Mouse (Mus musculus): ENCODE results near the gene Jak2.

DNA sequence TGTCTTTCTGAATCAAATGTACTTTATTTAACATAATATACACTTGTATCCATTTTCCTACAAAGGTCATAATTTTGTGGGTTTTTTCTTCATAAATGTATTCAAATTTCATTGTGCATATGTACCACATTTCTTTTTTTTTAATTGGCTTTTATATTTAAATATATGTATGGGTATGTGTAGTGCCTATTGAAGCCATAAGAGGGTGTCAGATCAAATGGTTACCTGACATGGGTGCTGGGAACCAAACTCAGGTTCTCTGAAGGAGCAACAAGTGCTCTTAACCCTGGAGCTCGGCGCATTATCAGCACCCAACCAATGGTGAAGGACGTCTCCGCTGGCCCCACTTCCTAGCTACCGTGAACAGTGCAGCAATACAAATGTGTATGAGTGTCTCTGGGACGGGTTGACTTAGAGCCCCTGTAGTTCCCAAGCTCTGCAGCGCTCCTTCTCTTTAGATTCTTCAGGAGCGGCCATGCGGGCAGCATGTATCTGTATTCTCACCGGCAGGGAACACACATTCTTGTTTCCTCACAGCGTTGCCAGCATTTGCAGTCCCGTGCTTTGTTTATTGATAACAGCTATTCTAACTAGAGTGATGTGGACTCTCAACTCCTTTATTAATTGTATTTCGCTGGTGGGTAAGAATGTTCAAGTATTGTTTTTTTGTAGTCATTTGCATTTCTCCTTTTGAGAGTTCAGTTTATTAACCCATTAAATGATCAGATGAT is 75.4 kb downstream of the Jak2 start:
- no peak for TF ChIP-seq CTCF (IDR thresholded peaks at IDR 0.05)
- no peak for TF ChIP-seq EP300 (IDR thresholded peaks at IDR 0.05; ENCODE audit: insufficient read depth, low read depth, low read length)
- no peak for TF ChIP-seq POLR2A (IDR thresholded peaks at IDR 0.05; ENCODE audit: insufficient read depth, low read depth, low read length)
